In the genomic region with DNA sequence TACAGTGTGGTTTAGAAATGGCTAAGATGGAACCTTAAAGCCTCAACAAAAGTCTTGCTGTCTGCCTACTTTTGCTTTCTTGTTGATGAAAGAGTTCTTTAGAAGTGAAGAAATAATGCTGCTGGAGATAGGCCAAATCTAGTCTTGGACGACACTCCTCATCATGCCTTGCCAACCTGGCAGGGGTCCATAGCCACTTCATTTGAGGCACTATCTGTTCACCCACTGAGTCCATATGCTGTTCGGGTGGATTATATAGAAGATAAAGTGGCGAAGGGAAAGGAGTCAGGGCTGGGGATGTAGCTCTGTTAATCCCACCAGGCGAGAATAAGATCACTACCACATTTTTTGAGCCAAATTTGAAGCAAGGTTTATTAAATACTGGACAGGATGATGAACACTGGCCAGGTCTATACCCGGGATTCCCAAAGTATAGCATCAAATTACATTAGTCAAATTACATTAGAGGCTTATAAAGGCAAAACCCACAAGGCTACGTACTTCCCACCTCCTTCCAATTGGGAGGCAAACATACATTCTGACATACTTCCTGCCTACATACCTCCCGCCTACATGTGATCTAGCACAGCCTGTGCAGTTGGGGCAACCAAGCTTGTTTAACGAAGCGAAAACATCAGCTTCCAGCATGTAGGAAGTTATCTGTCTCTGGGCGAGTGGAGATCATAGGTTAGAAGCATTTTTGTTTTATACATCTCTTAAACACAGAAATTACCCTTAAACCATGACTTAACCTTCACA, we compare ENCODE assay signal across 9 mouse cellular contexts.
DNase-seq lines count a peak whose midpoint lies in the region; ATAC-seq lines count a peak whose summit lies in the region.
"Had no signal": no experiment of that assay in that cellular context is flagged by ENCODE, and none has a peak within 500 bp of the region (broad histone marks: within the 10 kb centered on the region; RNA-seq: fewer than 3 reads in every experiment).

No protein-coding gene starts in this region.

- no peak overlapping the region for H3K4me3 ChIP-seq in embryonic facial prominence, embryonic 14.5 days (ENCODE audit: low read depth, low read length)
- no peak overlapping the region for H3K4me3 ChIP-seq in embryonic facial prominence, embryonic 10.5 days
- no peak overlapping the region for H3K4me3 ChIP-seq in forebrain, embryonic 16.5 days (replicated peaks; ENCODE audit: low read length)
- H3K4me3 ChIP-seq: left cerebral cortex, adult 2 months had no signal

- H3K9ac ChIP-seq in embryonic facial prominence, embryonic 14.5 days (ENCODE audit: low read depth, low read length): no peak overlapping the region
- H3K9ac ChIP-seq in forebrain, embryonic 16.5 days (replicated peaks; ENCODE audit: low read depth, low read length): no peak overlapping the region

- intact Hi-C loops in left cerebral cortex, postnatal 14 days (cut with DNase I): no loop called here

- DNase-seq in embryonic facial prominence, embryonic 14.5 days (ENCODE audit: low spot score): peak; percentile 4
- no peak for DNase-seq in embryonic facial prominence, embryonic 10.5 days (ENCODE audit: low spot score)
- peak; percentile 15 for DNase-seq in adrenal gland, postnatal 10 days
- DNase-seq in left cerebral cortex, postnatal 14 days (ENCODE audit: low spot score in 2 of 2): peak; percentile 21 to 24
- no peak for DNase-seq in embryo, embryonic 10 days (ENCODE audit: low spot score)
- no peak for DNase-seq in thymus, postnatal 14 days
- DNase-seq in spleen, postnatal 36 days (ENCODE audit: low spot score in 2 of 2): no peak

- no peaks in the 10 kb centered on the region for H3K36me3 ChIP-seq in embryonic facial prominence, embryonic 14.5 days (ENCODE audit: control insufficient read depth, insufficient read depth, low read length)
- H3K36me3 ChIP-seq in embryonic facial prominence, embryonic 10.5 days (replicated peaks): no peaks in the 10 kb centered on the region
- H3K36me3 ChIP-seq in forebrain, embryonic 16.5 days (ENCODE audit: control insufficient read depth, insufficient read depth): no peaks in the 10 kb centered on the region

- no peaks in the 10 kb centered on the region for H3K9me3 ChIP-seq in embryonic facial prominence, embryonic 14.5 days (ENCODE audit: control insufficient read depth, low read length)
- H3K9me3 ChIP-seq in embryonic facial prominence, embryonic 10.5 days: no peaks in the 10 kb centered on the region
- no peaks in the 10 kb centered on the region for H3K9me3 ChIP-seq in forebrain, embryonic 16.5 days (ENCODE audit: control insufficient read depth, low read length)

- ATAC-seq in embryonic facial prominence, embryonic 14.5 days (ENCODE audit: low read depth): no peak
- ATAC-seq in forebrain, embryonic 16.5 days: peak; percentile 96

- no peak overlapping the region for H3K4me2 ChIP-seq in embryonic facial prominence, embryonic 14.5 days (ENCODE audit: low read depth, low read length)
- no peak overlapping the region for H3K4me2 ChIP-seq in forebrain, embryonic 16.5 days (ENCODE audit: low read length)

- 81% methylated on average over 10 of the region's 10 CpGs for WGBS in embryonic facial prominence, embryonic 14.5 days
- WGBS in embryonic facial prominence, embryonic 10.5 days: 83% methylated on average over 10 of the region's 10 CpGs
- 56% methylated on average over 10 of the region's 10 CpGs for WGBS in forebrain, embryonic 16.5 days

- H3K4me1 ChIP-seq in embryonic facial prominence, embryonic 14.5 days (ENCODE audit: control insufficient read depth, insufficient read depth, low read length): no peaks in the 10 kb centered on the region
- H3K4me1 ChIP-seq in embryonic facial prominence, embryonic 10.5 days: no peaks in the 10 kb centered on the region
- no peaks in the 10 kb centered on the region for H3K4me1 ChIP-seq in forebrain, embryonic 16.5 days (replicated peaks; ENCODE audit: control insufficient read depth, insufficient read depth, low read length)

- H3K27ac ChIP-seq in embryonic facial prominence, embryonic 14.5 days (replicated peaks; ENCODE audit: low read depth, low read length): no peak overlapping the region
- no peak overlapping the region for H3K27ac ChIP-seq in embryonic facial prominence, embryonic 10.5 days (replicated peaks)
- H3K27ac ChIP-seq in forebrain, embryonic 16.5 days (ENCODE audit: low read length): peak overlapping the region; percentile 33; the same call in 1 of the 2 replicates
- H3K27ac ChIP-seq: left cerebral cortex, adult 2 months had no signal

- H3K27me3 ChIP-seq in embryonic facial prominence, embryonic 14.5 days (replicated peaks; ENCODE audit: control insufficient read depth, insufficient read depth, low read length): no peaks in the 10 kb centered on the region
- no peaks in the 10 kb centered on the region; the same call in none of the 2 replicates for H3K27me3 ChIP-seq in embryonic facial prominence, embryonic 10.5 days (replicated peaks; ENCODE audit: low read depth, poor library complexity, severe bottlenecking)
- H3K27me3 ChIP-seq in forebrain, embryonic 16.5 days (replicated peaks; ENCODE audit: control insufficient read depth, insufficient read depth, low read length): no peaks in the 10 kb centered on the region

Comparison
In these comparisons a context has a peak if more than half of its experiments do, and no peak if none do; other contexts are left out.
1. DNase-seq: peak in embryonic facial prominence, embryonic 14.5 days (single experiment), adrenal gland, postnatal 10 days (single experiment) and left cerebral cortex, postnatal 14 days (2 of 2); none in embryonic facial prominence, embryonic 10.5 days (single experiment), embryo, embryonic 10 days (single experiment), thymus, postnatal 14 days (single experiment) and spleen, postnatal 36 days (0 of 2).